Mouse (Mus musculus) kidney, postnatal 25 days (tissue): ENCODE measurements at regions not wholly inside any gene's neighbourhood (a gene's known extent, or its start where the extent isn't known, plus 50 kb on each side); places are given as distances from the start of the nearest gene placed in this dataset.
"Not testable (repeated sequence)": the region's sequence is repeated elsewhere in the genome, so short reads cannot be mapped to it uniquely, and the experiment has no call there.

Experiments
- DNase-seq, 2 experiments: peaks; one replicate each; pipeline ENCODE4 v3.0.0; 2021; ENCODE audit warnings: mixed read lengths in 2 of 2

- DNase-seq: no peak
Observed at GRCm38 (mm10) chr1:12577027-12577703, 1163.3 kb downstream of the A830018L16Rik start.

- DNase-seq: no peak
Observed at GRCm38 (mm10) chr1:12577978-12578377, 1164.1 kb downstream of the A830018L16Rik start.

GRCm38 (mm10) chr1:12583012-12583411, 1169.1 kb downstream of the A830018L16Rik start:
- DNase-seq: no peak

GRCm38 (mm10) chr1:12586981-12587380, 1173.1 kb downstream of the A830018L16Rik start:
- not testable (repeated sequence) for DNase-seq

GRCm38 (mm10) chr1:12612102-12612501, 1198.2 kb downstream of the A830018L16Rik start:
- no peak for DNase-seq

- DNase-seq: no peak
Observed at GRCm38 (mm10) chr1:12615303-12615702, 1201.4 kb downstream of the A830018L16Rik start.

GRCm38 (mm10) chr1:12615733-12616481, 1202.0 kb downstream of the A830018L16Rik start:
- no peak for DNase-seq

- DNase-seq: no peak
Observed at GRCm38 (mm10) chr1:12619981-12620380, 1206.1 kb downstream of the A830018L16Rik start.

- no peak for DNase-seq
Observed at GRCm38 (mm10) chr1:12620825-12621224, 1206.9 kb downstream of the A830018L16Rik start.

GRCm38 (mm10) chr1:12623158-12623557, 1209.3 kb downstream of the A830018L16Rik start:
- no peak for DNase-seq

GRCm38 (mm10) chr1:12633049-12633448, 1219.1 kb downstream of the A830018L16Rik start:
- DNase-seq: no peak

GRCm38 (mm10) chr1:12636326-12637147, 1222.6 kb downstream of the A830018L16Rik start:
- no peak for DNase-seq

- DNase-seq: no peak
Observed at GRCm38 (mm10) chr1:12640983-12641382, 1227.1 kb downstream of the A830018L16Rik start.
